Mouse (Mus musculus) intestine, embryonic 16.5 days (tissue): Measurements from ENCODE around the gene Gm40460. TPM values are rescaled to one million over a fixed set of nuclear protein-coding genes. Genes with fewer than 3 reads are reported as not detected.
A peak's percentile ranks its signal among the peaks of the same experiment; 100 is the strongest.
"Not testable (repeated sequence)": the region's sequence is repeated elsewhere in the genome, so short reads cannot be mapped to it uniquely, and the experiment has no call there.

ENCODE experiments used
- ATAC-seq: fragments of 200-750 bp; cut with Nextera tagmentation; 2 replicates; pipeline ENCODE4 v1.8.0; 2017; ENCODE audit warnings: moderate TSS enrichment, moderate library complexity
- H3K27ac ChIP-seq: fragments of 300-500 bp; sonication (generic); 2 replicates; pipeline ENCODE4 v1.5.1; 2014; ENCODE audit warnings: mild to moderate bottlenecking, low read length
- H3K27me3 ChIP-seq: fragments of 300-500 bp; sonication (generic); replicated peaks from 2 replicates; pipeline ENCODE4 v1.6.1; 2014; ENCODE audit warnings: low read length, control low read depth, mixed read lengths; ENCODE audit not compliant: control insufficient read depth, insufficient read depth
- H3K36me3 ChIP-seq: fragments of 300-500 bp; sonication (generic); 2 replicates; pipeline ENCODE4 v1.6.1; 2014; ENCODE audit warnings: low read length, control low read depth; ENCODE audit not compliant: control insufficient read depth, insufficient read depth
- H3K4me1 ChIP-seq: fragments of 300-500 bp; sonication (generic); 2 replicates; pipeline ENCODE4 v1.6.1; 2014; ENCODE audit warnings: low read length, control low read depth, mixed read lengths; ENCODE audit not compliant: control insufficient read depth, insufficient read depth
- H3K4me2 ChIP-seq: fragments of 300-500 bp; sonication (generic); 2 replicates; pipeline ENCODE4 v1.6.1; 2014; ENCODE audit warnings: low read depth, low read length, control low read depth
- H3K4me3 ChIP-seq: fragments of 300-500 bp; sonication (generic); 2 replicates; pipeline ENCODE4 v1.5.1; 2014; ENCODE audit warnings: mild to moderate bottlenecking, low read length
- H3K9ac ChIP-seq: fragments of 300-500 bp; sonication (generic); 2 replicates; pipeline ENCODE4 v1.6.1; 2014; ENCODE audit warnings: low read depth, low read length
- H3K9me3 ChIP-seq: fragments of 300-500 bp; sonication (generic); 2 replicates; pipeline ENCODE4 v1.6.1; 2016; ENCODE audit warnings: low read length, control low read depth; ENCODE audit not compliant: control insufficient read depth
- WGBS: fragments of 180-500 bp; shearing (Covaris S2); extraction: QIAGEN DNeasy Blood & Tissue Kit; methylation state at CpG from one replicate; pipeline ENCODE4 v1.1.7; 2014; 5-methylcytosine and 5-hydroxymethylcytosine counted together
- polyA plus RNA-seq: library from polyadenylated mRNA; unstranded; fragments of >200 nt; fragmentation: Nextera tagmentation; extraction: Ambion mirVana; gene quantifications from 2 replicates; pipeline ENCODE4 v1.2.1, GENCODE M21; 2015

The Gm40460 gene
- polyA plus RNA-seq, 1 experiment from 2014 or later = not detected

GRCm38 (mm10) chr7:142258254-142258653 is 17.4 kb upstream of the Gm40460 start, which contains the start of gene Gm2431:
Gene Gm2431, minus strand, starts transcription at chr7:142258354.
- H3K27me3 ChIP-seq, H3K4me2 ChIP-seq, H3K27ac ChIP-seq, H3K9me3 ChIP-seq, H3K4me3 ChIP-seq, H3K9ac ChIP-seq, ATAC-seq, H3K4me1 ChIP-seq, H3K36me3 ChIP-seq: not testable (repeated sequence)
- 21% methylated on average over 1 of the region's 1 CpGs for WGBS

- no peaks in the 10 kb centered on the region for H3K4me1 ChIP-seq
These were observed 14.6 kb upstream of the Gm40460 start for GRCm38 (mm10) chr7:142255517-142255916.

GRCm38 (mm10) chr7:142249824-142250223 is 8.9 kb upstream of the Gm40460 start:
- H3K4me3 ChIP-seq = no peak overlapping the region
- H3K27me3 ChIP-seq = no peaks in the 10 kb centered on the region; the same call in 1 of the 2 replicates
- no peaks in the 10 kb centered on the region for H3K9me3 ChIP-seq
- no peaks in the 10 kb centered on the region for H3K36me3 ChIP-seq
- ATAC-seq = no peak
- no peaks in the 10 kb centered on the region for H3K4me1 ChIP-seq
- 0% methylated on average over 1 of the region's 1 CpGs for WGBS
- no peak overlapping the region for H3K9ac ChIP-seq
- H3K4me2 ChIP-seq = no peak overlapping the region
- H3K27ac ChIP-seq = no peak overlapping the region

More at GRCm38 (mm10) chr7:142255517-142255916, 14.6 kb upstream of the Gm40460 start:
- no peak overlapping the region for H3K9ac ChIP-seq
- H3K27ac ChIP-seq = no peak overlapping the region
- no peaks in the 10 kb centered on the region for H3K9me3 ChIP-seq
- H3K4me3 ChIP-seq = no peak overlapping the region
- WGBS = 0% methylated on average over 2 of the region's 2 CpGs
- ATAC-seq = no peak
- H3K27me3 ChIP-seq = no peaks in the 10 kb centered on the region; the same call in 1 of the 2 replicates
- no peak overlapping the region for H3K4me2 ChIP-seq
- no peaks in the 10 kb centered on the region for H3K36me3 ChIP-seq

GRCm38 (mm10) chr7:142231540-142231939 is 9.3 kb downstream of the Gm40460 start:
- H3K9ac ChIP-seq = no peak overlapping the region
- no peaks in the 10 kb centered on the region for H3K4me1 ChIP-seq
- WGBS = 39% methylated on average over 1 of the region's 1 CpGs
- no peak overlapping the region for H3K4me3 ChIP-seq
- H3K36me3 ChIP-seq = no peaks in the 10 kb centered on the region
- ATAC-seq = no peak
- no peak overlapping the region for H3K27ac ChIP-seq
- no peaks in the 10 kb centered on the region for H3K9me3 ChIP-seq
- no peak overlapping the region for H3K4me2 ChIP-seq
- H3K27me3 ChIP-seq = no peaks in the 10 kb centered on the region

GRCm38 (mm10) chr7:142229871-142230270 is 11.0 kb downstream of the Gm40460 start, which contains the start of gene Krtap5-5:
Gene Krtap5-5, minus strand, starts transcription at chr7:142229971.
- not testable (repeated sequence) for H3K4me2 ChIP-seq, H3K36me3 ChIP-seq, H3K27me3 ChIP-seq, H3K4me3 ChIP-seq, H3K9ac ChIP-seq, ATAC-seq, H3K4me1 ChIP-seq, H3K9me3 ChIP-seq, H3K27ac ChIP-seq
- 54% methylated on average over 3 of the region's 3 CpGs for WGBS

- no peak overlapping the region for H3K4me3 ChIP-seq
- no peaks in the 10 kb centered on the region for H3K36me3 ChIP-seq
- no peak overlapping the region for H3K27ac ChIP-seq
- WGBS = 34% methylated on average over 2 of the region's 2 CpGs
- no peaks in the 10 kb centered on the region for H3K4me1 ChIP-seq
- ATAC-seq = no peak
- H3K9ac ChIP-seq = no peak overlapping the region
- no peaks in the 10 kb centered on the region for H3K9me3 ChIP-seq
- H3K27me3 ChIP-seq = no peaks in the 10 kb centered on the region
- H3K4me2 ChIP-seq = no peak overlapping the region
These were observed 16.4 kb downstream of the Gm40460 start for GRCm38 (mm10) chr7:142224518-142224917.

GRCm38 (mm10) chr7:142212136-142212535 is 28.7 kb downstream of the Gm40460 start:
- not testable (repeated sequence) for H3K27me3 ChIP-seq, H3K9ac ChIP-seq, H3K27ac ChIP-seq, H3K9me3 ChIP-seq, H3K4me2 ChIP-seq, ATAC-seq, H3K36me3 ChIP-seq, H3K4me1 ChIP-seq, H3K4me3 ChIP-seq
- WGBS = 58% methylated on average over 1 of the region's 1 CpGs

- no peak within 1 kb of the TSS for H3K9ac ChIP-seq
- no peaks in the 10 kb centered on the region for H3K27me3 ChIP-seq
- H3K9me3 ChIP-seq = no peaks in the 10 kb centered on the region; the same call in 1 of the 2 replicates
- no peak within 1 kb of the TSS for H3K4me3 ChIP-seq
- no peak within 1 kb of the TSS for H3K27ac ChIP-seq
- 68% methylated on average over 1 of the region's 1 CpGs for WGBS
- H3K36me3 ChIP-seq = no peaks in the 10 kb centered on the region
- H3K4me1 ChIP-seq = no peaks in the 10 kb centered on the region
- H3K4me2 ChIP-seq = no peak within 1 kb of the TSS
- no peak for ATAC-seq
These were observed 29.3 kb downstream of the Gm40460 start, which contains the start of gene Gm7579 for GRCm38 (mm10) chr7:142211559-142211958. Gene Gm7579, plus strand, starts transcription at chr7:142211859.

GRCm38 (mm10) chr7:142206891-142207290 is 34.0 kb downstream of the Gm40460 start:
- WGBS = 86% methylated on average over 5 of the region's 5 CpGs

GRCm38 (mm10) chr7:142205488-142205887 is 35.4 kb downstream of the Gm40460 start:
- no peaks in the 10 kb centered on the region for H3K4me1 ChIP-seq
- no peak overlapping the region for H3K27ac ChIP-seq
- no peaks in the 10 kb centered on the region for H3K36me3 ChIP-seq
- H3K9ac ChIP-seq = no peak overlapping the region
- peak; percentile 90 for ATAC-seq
- no peak overlapping the region for H3K4me2 ChIP-seq
- H3K27me3 ChIP-seq = peaks cover 2% of the 10 kb centered on the region; the same call in 1 of the 2 replicates
- no peak overlapping the region for H3K4me3 ChIP-seq
- no peaks in the 10 kb centered on the region; the same call in 1 of the 2 replicates for H3K9me3 ChIP-seq

More at GRCm38 (mm10) chr7:142206891-142207290, 34.0 kb downstream of the Gm40460 start:
- not testable (repeated sequence) for H3K36me3 ChIP-seq, H3K27ac ChIP-seq, ATAC-seq, H3K4me3 ChIP-seq, H3K27me3 ChIP-seq, H3K4me1 ChIP-seq, H3K9me3 ChIP-seq, H3K9ac ChIP-seq, H3K4me2 ChIP-seq
